Mouse (Mus musculus): ENCODE results near the gene Psg25. TPM values are rescaled to one million over a fixed set of nuclear protein-coding genes. Genes with fewer than 3 reads are reported as not detected.
"Not testable (repeated sequence)": the region's sequence is repeated elsewhere in the genome, so short reads cannot be mapped to it uniquely, and the experiment has no call there.

The Psg25 gene
- total RNA-seq (2015; ENCODE audit: low replicate concordance) (not detected in 2 replicates), total RNA-seq (2017; ENCODE audit: low replicate concordance) (0.14 TPM in 1 of 2 replicates, not detected in the other)

GRCm38 (mm10) chr7:18532169-18532568 is at the start of gene Psg25:
Gene Psg25, minus strand, starts transcription at chr7:18532269.
- no peak for ATAC-seq (replicated peaks; ENCODE audit: low FRiP score, poor library complexity, severe bottlenecking)

GRCm38 (mm10) chr7:18567205-18567604 is 35.1 kb upstream of the Psg25 start, which contains the start of gene Psg27:
Gene Psg27, minus strand, starts transcription at chr7:18567305.
- ATAC-seq (replicated peaks; ENCODE audit: low FRiP score, poor library complexity, severe bottlenecking) = no peak

- no peak for ATAC-seq (replicated peaks; ENCODE audit: low FRiP score, poor library complexity, severe bottlenecking)
Measured at GRCm38 (mm10) chr7:18559850-18560249, 27.8 kb upstream of the Psg25 start.

- not testable (repeated sequence) for ATAC-seq (replicated peaks; ENCODE audit: low FRiP score, poor library complexity, severe bottlenecking)
Measured at GRCm38 (mm10) chr7:18555751-18556150, 23.7 kb upstream of the Psg25 start.

- ATAC-seq (replicated peaks; ENCODE audit: low FRiP score, poor library complexity, severe bottlenecking) = no peak
Measured at GRCm38 (mm10) chr7:18533420-18533819, 1.4 kb upstream of the Psg25 start.

GRCm38 (mm10) chr7:18524668-18525067 is 7.4 kb downstream of the Psg25 start:
- ATAC-seq (replicated peaks; ENCODE audit: low FRiP score, poor library complexity, severe bottlenecking) = no peak

- not testable (repeated sequence) for ATAC-seq (replicated peaks; ENCODE audit: low FRiP score, poor library complexity, severe bottlenecking)
Measured at GRCm38 (mm10) chr7:18512848-18513247, 19.2 kb downstream of the Psg25 start.

- not testable (repeated sequence) for ATAC-seq (replicated peaks; ENCODE audit: low FRiP score, poor library complexity, severe bottlenecking)
Measured at GRCm38 (mm10) chr7:18512417-18512816, 19.7 kb downstream of the Psg25 start.

- ATAC-seq (replicated peaks; ENCODE audit: low FRiP score, poor library complexity, severe bottlenecking) = no peak
Measured at GRCm38 (mm10) chr7:18511479-18511878, 20.6 kb downstream of the Psg25 start.

GRCm38 (mm10) chr7:18484077-18484476 is 48.0 kb downstream of the Psg25 start, which contains the start of gene Psg26:
Gene Psg26, minus strand, starts transcription at chr7:18484177.
- no peak for ATAC-seq (replicated peaks; ENCODE audit: low FRiP score, poor library complexity, severe bottlenecking)

Other genes starting within 250 kb of the Psg25 start
- gene Psg18, start 177.3 kb downstream of the Psg25 start, total RNA-seq (2015; ENCODE audit: low replicate concordance) = not detected in 2 replicates
- not detected in 2 replicates for gene Psg18, start 177.3 kb downstream of the Psg25 start, total RNA-seq (2017; ENCODE audit: low replicate concordance)
- not detected in 2 replicates for gene Psg28, start 100.2 kb downstream of the Psg25 start, total RNA-seq (2015; ENCODE audit: low replicate concordance)
- gene Psg28, start 100.2 kb downstream of the Psg25 start, total RNA-seq (2017; ENCODE audit: low replicate concordance) = 0.85 TPM in 1 of 2 replicates, not detected in the other
- gene Psg26, start 48.1 kb downstream of the Psg25 start, total RNA-seq (2015; ENCODE audit: low replicate concordance) = not detected in 2 replicates
- gene Psg26, start 48.1 kb downstream of the Psg25 start, total RNA-seq (2017; ENCODE audit: low replicate concordance) = 0.17 TPM in 1 of 2 replicates, not detected in the other
- not detected in 2 replicates for gene Psg27, start 35.0 kb upstream of the Psg25 start, total RNA-seq (2015; ENCODE audit: low replicate concordance)
- gene Psg27, start 35.0 kb upstream of the Psg25 start, total RNA-seq (2017; ENCODE audit: low replicate concordance) = not detected in 2 replicates
- gene Psg23, start 84.2 kb upstream of the Psg25 start, total RNA-seq (2015; ENCODE audit: low replicate concordance) = not detected in 2 replicates
- not detected in 2 replicates for gene Psg23, start 84.2 kb upstream of the Psg25 start, total RNA-seq (2017; ENCODE audit: low replicate concordance)
- gene Psg21, start 124.5 kb upstream of the Psg25 start, total RNA-seq (2015; ENCODE audit: low replicate concordance) = not detected in 2 replicates
- gene Psg21, start 124.5 kb upstream of the Psg25 start, total RNA-seq (2017; ENCODE audit: low replicate concordance) = not detected in 2 replicates
- gene Psg20, start 153.9 kb upstream of the Psg25 start, total RNA-seq (2015; ENCODE audit: low replicate concordance) = not detected in 2 replicates
- gene Psg20, start 153.9 kb upstream of the Psg25 start, total RNA-seq (2017; ENCODE audit: low replicate concordance) = not detected in 2 replicates
- not detected in 2 replicates for gene Psg22, start 185.8 kb upstream of the Psg25 start, total RNA-seq (2015; ENCODE audit: low replicate concordance)
- gene Psg22, start 185.8 kb upstream of the Psg25 start, total RNA-seq (2017; ENCODE audit: low replicate concordance) = not detected in 2 replicates